Mouse (Mus musculus) bone marrow, adult 2 months (tissue): ENCODE measurements around the gene Noa1.

ENCODE experiments used
- CTCF ChIP-seq: fragments of 200-500 bp; IDR thresholded peaks from 2 replicates; pipeline ENCODE4 v1.5.1; 2011; ENCODE audit warnings: low read length, control low read depth; ENCODE audit not compliant: control insufficient read depth, insufficient read depth
- POLR2A ChIP-seq: fragments of 200-500 bp; IDR thresholded peaks from 2 replicates; pipeline ENCODE4 v1.6.1; 2011; ENCODE audit warnings: low read depth, mild to moderate bottlenecking, control low read depth, low read length, borderline replicate concordance; ENCODE audit not compliant: control insufficient read depth

- TF ChIP-seq POLR2A = no peak
- no peak for TF ChIP-seq CTCF
Measured at GRCm38 (mm10) chr5:77307821-77308553, 1.9 kb downstream of the Noa1 start.
